Mouse (Mus musculus): Measurements from ENCODE around the gene S100a2. TPM values are rescaled to one million over a fixed set of nuclear protein-coding genes. Genes with fewer than 3 reads are reported as not detected.
A peak's percentile ranks its signal among the peaks of the same experiment; 100 is the strongest.

Gene S100a2
- total RNA-seq (2021), result not detected

DNA sequence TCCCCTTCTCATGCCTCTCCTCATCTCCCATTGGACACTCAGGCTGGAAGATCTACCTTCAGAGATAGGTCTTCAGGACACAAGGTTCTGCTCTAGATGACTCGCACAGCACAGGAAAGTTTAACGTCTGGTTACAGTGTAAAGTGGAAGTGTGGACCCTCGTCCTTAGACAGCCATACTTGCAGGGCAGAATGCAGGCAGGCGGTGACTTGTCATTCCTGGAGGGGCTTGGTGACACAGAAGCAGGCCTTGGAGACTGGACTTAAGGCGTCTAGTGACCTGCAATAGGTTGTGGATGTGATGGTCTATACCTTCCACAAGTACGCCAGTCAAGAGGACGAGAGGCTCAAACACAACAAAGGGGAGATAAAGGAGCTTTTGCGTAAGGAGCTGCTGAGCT is at the start of gene S100a2:
TSS of gene S100a2 (plus strand) at position 301 of the 400 bp plus-strand sequence.
- intact Hi-C loops (cut with DNase I), result loop anchor here (5.0 kb wide), 1 partner anchor 62 kb away; the partner anchor contains the start of gene S100a7a
- no peak for DNase-seq

DNA sequence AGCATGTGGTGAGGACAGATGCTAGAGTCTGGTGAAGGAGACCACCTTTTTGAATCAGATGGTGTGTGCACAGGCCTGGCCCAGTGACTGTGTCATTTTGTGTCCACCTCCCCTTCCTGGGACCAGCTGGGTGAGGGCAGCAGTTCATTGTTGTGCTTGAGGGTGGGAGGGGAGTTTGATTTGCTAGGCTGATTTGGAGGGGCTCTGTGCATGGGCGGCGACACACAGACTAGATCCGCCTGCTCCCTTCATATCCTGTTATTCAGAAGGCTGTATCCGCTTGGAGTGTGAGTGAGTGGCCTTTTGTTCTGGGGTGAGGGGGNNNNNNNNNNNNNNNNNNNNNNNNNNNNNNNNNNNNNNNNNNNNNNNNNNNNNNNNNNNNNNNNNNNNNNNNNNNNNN is 49.1 kb upstream of the S100a2 start:
- intact Hi-C loops (cut with DNase I), result no loop called here
- DNase-seq, result peak; percentile 16

DNA sequence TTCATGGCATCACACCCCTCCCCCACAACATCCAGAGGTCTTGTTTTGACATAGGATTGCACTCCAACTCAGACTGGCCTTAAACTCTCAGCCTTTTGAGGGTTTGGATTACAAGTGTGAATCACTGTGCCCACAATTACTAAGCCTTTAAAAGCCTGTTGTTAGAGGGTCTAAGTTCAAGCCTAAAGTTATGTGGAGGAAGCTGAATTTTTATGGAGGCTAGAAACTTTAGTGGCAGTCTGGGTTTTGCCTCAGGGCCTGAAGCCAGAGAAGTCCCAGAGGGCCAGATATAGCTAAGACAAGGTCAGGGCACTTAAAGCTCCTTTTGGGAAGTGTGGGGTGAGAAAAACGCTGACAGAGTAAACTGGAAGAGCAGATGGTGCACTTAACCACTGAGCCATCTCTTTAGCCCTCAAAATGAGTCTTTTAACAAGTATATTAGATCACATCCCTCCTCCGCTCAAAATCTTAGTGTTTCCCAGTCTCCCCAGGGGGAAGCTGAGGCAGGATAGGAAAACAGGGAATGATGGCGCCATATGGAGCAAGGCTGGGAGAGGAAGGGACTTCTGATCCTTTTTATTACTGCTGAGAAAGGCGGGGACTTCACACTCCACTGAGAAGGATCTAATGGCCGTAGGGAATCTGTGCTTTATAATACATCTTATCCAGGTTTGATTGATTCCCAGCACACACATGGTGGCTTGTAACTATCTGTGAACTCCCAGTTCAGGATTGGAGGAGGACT is 40.2 kb upstream of the S100a2 start:
- intact Hi-C loops (cut with DNase I), result no loop called here
- no peak for DNase-seq

DNA sequence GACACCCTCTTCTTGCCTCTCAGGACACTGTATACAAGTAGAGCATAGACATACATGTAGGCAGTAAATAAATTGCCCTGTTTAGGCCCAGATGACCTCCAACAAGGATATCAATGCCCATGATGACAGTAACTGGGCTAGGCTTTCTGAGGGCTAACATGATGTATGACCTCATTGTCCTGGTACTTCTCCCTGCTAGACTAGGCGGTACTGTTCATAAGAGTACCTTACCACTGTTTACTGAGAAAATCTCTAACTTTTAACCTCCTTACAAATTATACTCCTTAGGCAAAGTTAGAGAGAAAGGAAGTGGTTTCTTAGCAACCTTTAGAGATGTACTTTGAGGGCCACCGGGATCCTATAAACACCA is 39.6 kb upstream of the S100a2 start:
- no peak for DNase-seq
- intact Hi-C loops (cut with DNase I), result no loop called here

DNA sequence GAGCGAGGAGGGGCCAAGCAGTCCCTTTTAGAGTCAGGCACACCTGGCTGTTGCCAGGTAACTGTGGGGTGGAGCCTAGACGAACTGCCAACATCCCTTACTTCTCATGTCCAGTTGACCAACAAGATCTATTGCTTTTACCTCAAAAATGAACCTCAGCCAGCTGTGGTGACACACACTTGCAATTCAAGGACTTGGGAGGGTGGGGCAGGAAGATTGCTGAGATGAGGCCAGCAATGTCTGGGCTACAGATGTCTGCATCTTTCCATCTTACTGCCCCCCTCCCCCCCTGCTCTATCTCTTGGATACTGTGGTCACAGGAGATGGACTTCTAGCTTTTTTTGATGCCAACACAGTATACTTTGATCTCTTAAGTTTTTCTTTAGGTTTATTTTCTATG is 37.8 kb upstream of the S100a2 start:
- no peak for DNase-seq
- intact Hi-C loops (cut with DNase I), result no loop called here

DNA sequence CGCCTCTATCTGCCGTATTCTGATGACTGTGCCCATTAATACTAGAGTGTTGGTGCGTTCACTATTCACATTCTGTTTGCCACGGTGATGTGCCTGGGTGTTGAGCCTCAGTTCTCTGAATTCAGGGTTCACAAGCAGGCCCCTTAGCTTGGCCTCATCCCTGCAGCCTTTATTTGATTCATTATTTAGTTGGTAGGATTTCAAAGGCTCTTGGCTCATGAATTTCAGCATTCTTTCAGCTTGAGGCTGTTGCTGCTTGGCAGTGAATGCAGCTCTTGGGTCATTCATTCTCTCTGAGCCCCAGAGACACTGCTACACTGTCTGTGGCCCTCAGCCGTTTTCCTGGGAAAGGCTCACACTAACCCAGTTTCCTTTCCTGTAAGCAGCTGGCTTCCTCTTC is 34.1 kb upstream of the S100a2 start:
- intact Hi-C loops (cut with DNase I), result no loop called here
- peak; percentile 23 for DNase-seq

DNA sequence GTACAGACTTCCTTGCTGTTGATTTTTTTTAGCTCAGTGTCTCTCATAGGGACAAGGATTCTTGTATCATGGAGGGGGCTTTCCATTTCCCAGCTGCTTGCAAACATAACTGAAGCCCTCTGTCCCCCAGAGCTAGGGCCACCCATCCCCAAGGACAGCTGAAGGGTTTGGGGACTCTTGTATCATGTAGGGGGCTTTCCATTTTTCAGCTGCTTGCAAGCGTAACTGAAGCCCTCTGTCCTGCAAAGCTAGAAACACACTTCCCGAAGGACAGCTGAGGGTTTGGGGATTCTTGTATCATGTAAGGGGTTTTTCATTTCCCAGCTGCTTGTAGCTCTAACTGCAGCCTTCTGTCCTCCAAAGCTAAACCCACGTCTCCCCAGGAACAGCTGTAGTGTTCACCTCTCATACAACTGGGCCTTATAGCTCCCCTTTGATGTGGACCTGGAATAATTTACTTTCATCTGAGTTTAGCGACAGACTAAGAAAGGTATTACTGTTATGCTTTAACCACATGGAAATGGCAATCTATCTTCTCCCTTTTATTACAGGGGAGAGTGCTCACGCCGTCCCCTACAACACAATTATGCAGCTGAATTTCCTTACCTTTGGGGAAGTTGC is 29.9 kb upstream of the S100a2 start, which contains the start of gene S100a3:
TSS of gene S100a3 (plus strand) at position 571 of the 621 bp plus-strand sequence.
- intact Hi-C loops (cut with DNase I), result no loop called here
- DNase-seq, result no peak

DNA sequence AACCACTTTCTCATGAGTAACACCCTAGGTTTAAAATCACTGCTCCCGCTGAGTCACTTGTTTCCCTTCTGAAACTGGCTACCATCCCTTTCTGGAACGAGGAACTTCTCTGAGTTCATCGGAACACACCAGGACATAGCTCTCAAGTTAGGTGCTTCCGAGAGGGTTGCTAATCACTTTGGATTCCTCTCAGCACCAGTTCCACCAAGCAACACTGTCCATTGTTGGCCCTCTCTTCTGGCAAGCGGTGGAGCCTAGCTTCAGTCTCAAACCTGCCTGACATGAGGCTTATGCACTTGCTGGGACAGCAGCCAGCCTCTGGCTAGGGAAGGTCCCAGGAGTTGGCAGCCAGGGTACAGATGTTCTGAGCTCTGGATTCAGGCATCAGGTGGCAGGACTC is 15.4 kb upstream of the S100a2 start:
- DNase-seq, result no peak
- intact Hi-C loops (cut with DNase I), result no loop called here

DNA sequence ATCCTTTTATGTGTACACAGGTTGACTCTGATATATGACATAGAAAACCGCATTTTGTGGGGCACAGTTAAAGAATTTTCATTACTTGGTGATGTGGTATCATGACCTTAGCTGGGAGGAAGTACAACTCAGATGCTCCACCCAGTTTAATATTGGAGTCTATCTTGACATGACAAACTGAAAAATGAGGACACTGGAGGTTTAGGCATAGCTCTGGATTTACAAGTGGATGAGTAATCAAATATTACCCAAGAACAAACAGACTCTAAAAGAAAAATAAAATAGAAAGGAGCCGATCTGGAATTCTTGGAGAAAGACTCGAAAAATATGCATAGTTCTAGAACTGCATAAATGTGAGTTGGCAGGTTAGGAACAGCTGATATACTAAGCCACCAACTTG is 14.7 kb upstream of the S100a2 start:
- no peak for DNase-seq
- intact Hi-C loops (cut with DNase I), result no loop called here

DNA sequence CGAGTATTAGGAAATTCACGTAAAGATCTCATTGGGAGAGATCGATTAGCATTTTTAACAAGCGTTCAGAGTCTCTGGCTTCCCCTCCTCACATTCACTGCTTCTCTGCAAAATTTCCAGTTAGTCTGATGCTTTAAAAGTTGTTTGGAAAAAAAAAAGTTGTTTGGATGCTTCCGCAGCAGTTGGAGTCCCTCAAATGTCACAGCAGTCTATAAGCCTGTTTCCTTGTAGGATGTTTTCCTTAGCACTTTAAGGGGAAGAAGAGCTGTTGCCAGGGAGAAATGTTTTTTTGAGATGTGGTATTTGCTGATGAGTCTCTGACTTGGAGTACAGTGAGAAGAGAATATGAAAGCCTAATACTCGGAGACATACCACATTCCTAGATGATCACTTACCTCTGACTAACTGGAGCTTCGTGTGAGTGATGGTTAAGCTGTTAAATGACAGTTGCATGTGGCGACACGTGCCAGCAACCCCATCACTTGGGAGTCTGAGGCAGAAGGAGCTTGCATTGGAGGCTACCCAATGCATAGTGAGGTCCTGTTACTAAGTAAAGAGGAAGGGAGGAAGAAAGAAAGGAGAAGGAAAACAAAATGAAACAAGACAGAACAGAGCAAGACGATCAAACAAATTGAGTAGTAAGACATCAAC is 13.6 kb upstream of the S100a2 start:
- no peak for DNase-seq
- intact Hi-C loops (cut with DNase I), result no loop called here

DNA sequence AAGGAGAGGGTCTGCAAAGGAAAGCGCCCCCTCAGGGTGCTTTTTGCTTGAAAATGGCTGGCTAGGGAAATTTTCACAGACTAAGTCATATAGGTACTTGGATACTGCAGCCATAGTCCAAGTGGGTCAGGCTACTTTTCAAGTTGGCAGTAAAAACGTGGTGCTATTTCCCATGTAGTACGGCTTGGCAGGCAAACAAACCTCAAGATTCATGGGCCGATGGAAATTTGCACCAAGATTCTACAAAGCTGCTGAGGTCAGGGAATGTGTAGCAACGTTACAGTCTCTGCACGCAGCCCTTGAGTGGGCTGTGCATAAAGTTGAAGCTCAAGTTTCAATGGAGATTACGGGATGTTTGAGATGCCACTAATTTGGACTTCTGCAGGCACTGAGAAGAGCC is 10.6 kb upstream of the S100a2 start:
- intact Hi-C loops (cut with DNase I), result no loop called here
- no peak for DNase-seq

DNA sequence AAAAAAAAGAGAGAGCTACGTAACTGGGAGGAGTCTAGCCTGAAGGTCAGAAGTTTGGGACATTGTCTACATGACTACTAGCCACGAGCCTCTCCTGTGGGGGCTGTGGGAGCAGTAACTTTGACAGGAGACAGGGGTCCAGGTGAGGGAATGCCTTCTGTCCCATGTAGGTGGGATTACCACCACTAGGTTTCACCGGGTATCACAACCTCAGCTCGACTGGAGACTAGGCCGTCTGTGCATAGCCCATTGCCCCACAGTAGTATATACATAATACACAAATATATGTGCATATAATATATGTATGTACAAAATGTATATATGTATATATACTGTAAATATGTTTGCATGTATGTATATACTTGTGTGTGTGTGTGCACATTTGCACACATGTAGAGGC is 8.9 kb upstream of the S100a2 start:
- intact Hi-C loops (cut with DNase I), result no loop called here
- no peak for DNase-seq

DNA sequence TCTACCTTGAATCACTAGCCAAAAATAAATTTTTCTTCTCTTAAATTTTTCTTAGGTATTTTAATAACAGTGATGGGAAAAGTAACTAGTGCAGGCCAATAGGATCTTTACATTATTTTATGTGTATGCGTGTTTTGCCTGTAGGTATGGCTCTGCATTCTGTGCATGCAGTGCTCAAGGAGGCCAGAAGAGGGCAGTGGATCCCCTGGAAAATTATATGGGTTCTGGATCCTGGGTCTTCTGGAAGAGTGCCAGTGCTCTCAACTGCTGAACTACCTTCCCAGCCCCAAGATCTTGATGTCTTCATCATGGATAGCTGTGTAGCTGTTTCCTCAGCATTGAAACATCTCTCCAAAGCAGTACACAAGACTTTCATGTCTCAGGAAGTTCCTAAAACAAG is 7.9 kb upstream of the S100a2 start:
- intact Hi-C loops (cut with DNase I), result no loop called here
- no peak for DNase-seq

DNA sequence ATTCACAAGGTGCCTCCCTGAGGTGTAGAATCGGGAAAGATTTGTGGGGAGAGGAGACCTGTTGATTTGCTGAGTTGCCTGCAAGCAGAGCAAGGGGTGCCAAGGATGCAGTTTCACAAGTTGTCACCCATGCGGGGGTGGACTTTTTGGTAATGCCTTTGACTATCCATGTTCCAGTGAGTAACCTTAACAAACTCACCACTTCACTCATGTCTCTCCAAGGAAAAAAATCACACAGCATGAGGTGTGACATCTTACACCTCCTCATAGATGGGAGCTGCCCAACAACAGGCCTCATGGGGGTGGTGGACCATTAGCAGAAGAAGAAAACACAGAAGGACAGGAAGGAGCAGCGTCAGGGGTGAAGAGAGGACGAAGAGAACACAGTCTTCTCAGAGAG is 7.5 kb upstream of the S100a2 start:
- no peak for DNase-seq
- intact Hi-C loops (cut with DNase I), result no loop called here

DNA sequence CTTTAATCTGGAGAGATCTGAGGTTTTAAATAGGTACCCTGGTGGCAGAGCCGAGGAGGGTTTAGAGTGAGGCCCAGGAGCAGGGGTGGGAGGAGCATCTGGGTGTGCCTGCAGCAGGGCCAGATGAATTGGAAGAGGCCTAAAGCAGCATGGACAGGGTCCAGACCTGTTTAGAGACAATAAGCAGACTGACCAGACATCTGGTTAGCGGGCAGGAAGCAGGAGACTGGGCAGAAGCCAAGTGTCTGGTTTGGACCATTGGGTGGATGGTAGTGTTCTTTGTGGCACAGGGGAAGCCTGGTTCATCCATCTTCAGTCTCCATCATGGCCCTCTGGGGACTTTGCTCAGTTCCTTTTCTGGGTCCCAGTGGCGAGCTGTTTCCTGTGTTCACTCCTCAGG is 6.2 kb upstream of the S100a2 start:
- intact Hi-C loops (cut with DNase I), result no loop called here

DNA sequence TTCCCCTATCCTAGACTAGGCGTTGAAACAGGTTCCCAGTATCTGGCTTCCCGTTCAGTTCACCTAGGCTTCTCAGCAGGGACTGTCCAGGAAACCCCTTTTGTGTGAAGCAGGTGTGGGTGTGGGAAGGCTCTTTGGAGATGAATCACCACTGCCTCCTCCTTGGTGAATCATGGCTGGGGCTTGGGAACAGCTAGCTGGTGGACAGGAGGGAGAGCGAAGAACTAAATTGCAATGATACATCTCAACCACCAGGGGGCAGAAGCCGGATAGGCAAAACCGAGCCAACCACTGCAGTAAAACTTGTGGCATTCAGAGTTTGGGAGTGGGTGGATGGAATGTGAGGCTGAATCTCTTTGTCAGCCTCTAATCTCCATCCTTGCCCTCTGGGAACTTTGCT is 4.5 kb upstream of the S100a2 start:
- intact Hi-C loops (cut with DNase I), result loop anchor here (5.0 kb wide), 1 partner anchor 67 kb away; the partner anchor contains the start of gene S100a7a
- DNase-seq, result peak; percentile 47

More for the DNA sequence above, 6.2 kb upstream of the S100a2 start:
- peak; percentile 60 for DNase-seq

DNA sequence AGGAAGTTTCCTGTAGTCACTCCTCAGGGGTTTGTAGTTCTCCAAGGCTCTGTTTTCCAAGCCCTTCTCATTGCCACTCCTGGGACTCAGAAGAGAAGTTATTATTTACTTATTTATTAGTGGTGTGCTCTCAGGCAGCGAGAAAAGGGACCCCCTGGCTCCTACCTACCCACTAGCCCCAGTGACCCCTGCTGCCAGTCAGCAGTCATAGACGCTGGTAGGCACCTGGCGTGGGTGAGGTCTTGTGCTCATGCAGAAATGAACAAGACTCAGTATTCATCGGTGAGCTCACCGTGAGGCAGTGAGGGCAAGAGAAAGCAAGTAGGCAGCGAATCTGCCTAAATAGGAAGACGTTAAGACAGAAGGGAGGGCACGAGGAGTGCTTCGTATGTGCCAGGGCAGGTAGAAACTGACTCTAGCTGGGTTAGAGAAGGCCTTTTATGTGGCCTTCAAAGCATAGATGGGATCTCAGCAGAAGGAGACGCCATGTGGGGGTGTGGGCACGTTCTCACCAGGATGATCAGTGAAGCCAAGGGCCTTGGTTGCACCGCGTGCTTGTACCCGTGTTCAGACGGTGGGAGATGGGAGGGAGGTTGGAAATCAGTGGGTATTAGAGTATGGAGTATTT is 3.9 kb upstream of the S100a2 start:
- intact Hi-C loops (cut with DNase I), result loop anchor here (5.0 kb wide), 1 partner anchor 66 kb away; the partner anchor contains the start of gene S100a7a
- DNase-seq, result no peak

DNA sequence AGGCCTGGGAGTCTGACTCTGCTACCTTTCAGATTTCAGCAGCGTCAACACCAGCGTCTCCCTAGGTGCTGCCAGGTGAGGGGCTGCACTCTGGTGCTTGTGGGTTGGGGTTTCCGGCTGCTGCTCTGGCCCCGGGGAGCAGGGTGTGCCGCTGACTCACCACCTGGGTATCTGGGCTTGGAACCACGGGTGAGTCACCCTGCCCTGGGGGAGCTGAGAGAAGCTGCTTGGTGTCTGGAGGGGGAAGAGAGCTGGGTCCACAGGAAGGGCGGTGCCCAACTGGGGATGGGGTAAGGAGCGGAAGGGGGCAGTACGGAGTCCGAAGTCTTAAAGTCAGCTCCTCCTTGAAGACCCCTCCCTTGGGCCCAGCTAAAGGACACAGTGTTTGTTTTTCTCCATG is 3.1 kb upstream of the S100a2 start:
- intact Hi-C loops (cut with DNase I), result loop anchor here (5.0 kb wide), 1 partner anchor 65 kb away; the partner anchor contains the start of gene S100a7a
- no peak for DNase-seq

DNA sequence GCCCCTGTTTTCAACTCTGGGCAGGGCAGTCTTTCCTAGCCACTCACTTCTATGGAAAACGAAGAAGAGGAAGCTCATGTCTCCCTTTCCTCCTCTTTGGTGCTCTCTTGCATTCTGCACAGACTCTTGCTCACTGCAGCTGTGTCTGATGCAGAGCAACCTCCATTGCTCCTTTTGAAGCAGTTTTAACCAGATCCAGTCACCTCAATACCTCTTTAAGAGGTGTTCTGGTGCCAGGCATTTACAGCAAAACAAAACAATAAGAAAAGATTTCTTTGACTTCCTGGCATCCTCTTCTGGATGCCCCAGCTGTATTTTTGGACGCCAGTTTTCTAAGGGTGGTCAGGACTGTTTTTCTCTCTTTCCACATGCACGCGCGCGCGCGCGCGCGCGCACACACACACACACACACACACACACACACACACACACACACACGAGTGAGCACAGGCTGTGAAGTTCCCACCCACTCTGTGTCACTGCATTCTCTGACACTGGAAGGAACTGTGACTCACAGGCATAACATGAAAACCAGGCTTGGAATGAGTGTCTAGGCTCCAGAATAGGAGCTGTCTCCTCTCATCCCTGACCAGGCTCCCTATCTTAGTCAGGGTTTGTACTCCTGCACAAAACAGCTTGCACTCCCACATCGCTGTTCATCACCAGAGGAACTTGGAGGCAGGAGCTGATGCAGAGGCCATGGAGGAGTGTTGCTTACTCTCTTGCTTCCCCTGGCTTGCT is 2.5 kb upstream of the S100a2 start:
- no peak for DNase-seq

DNA sequence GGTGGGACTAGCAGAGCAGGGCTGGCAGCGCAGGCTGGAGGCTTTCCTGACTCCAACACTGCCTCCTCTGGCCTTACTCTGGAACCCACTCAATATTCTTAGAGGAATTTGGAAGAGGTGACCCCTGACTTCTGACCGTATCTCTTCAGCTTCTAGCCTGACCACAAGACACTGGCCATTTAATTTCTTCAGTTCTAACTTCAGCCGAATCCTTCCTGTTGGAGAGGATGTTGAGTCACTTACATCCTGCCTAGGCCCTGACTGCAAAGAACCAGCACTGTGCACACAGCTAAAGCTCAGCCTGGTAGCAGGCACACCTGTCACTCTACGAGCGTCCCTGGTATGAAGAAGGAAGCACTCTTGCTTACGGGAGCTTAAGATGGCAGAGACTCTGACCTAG is 657 bp upstream of the S100a2 start:
- DNase-seq, result no peak
- intact Hi-C loops (cut with DNase I), result loop anchor here (5.0 kb wide), 1 partner anchor 63 kb away; the partner anchor contains the start of gene S100a7a

More for the DNA sequence above, 2.5 kb upstream of the S100a2 start:
- intact Hi-C loops (cut with DNase I), result loop anchor here (5.0 kb wide), 1 partner anchor 65 kb away; the partner anchor contains the start of gene S100a7a

Measured in left cerebral cortex, postnatal 4 days (tissue).